Mouse (Mus musculus) lung, postnatal 0 days (tissue): ENCODE data around the gene Gpr39. TPM values are rescaled to one million over a fixed set of nuclear protein-coding genes. Genes with fewer than 3 reads are reported as not detected.
A peak's percentile ranks its signal among the peaks of the same experiment; 100 is the strongest.
"Not testable (repeated sequence)": the region's sequence is repeated elsewhere in the genome, so short reads cannot be mapped to it uniquely, and the experiment has no call there.

ENCODE experiments used
- ATAC-seq: fragments of 200-750 bp; cut with Nextera tagmentation; 2 replicates; pipeline ENCODE4 v1.8.0; 2017; ENCODE audit warnings: moderate library complexity
- DNase-seq: peaks from one replicate; pipeline ENCODE4 v3.0.0-alpha.2; 2016; ENCODE audit warnings: low spot score
- H3K27ac ChIP-seq: fragments of 300-500 bp; sonication (generic); 2 replicates; pipeline ENCODE4 v1.5.1; 2014; ENCODE audit warnings: antibody characterized with exemption, mild to moderate bottlenecking, low read length, mixed read lengths
- H3K27me3 ChIP-seq: fragments of 300-500 bp; sonication (generic); replicated peaks from 2 replicates; pipeline ENCODE4 v1.6.1; 2014; ENCODE audit warnings: low read length, mixed read lengths; ENCODE audit not compliant: insufficient read depth
- H3K36me3 ChIP-seq: fragments of 300-500 bp; sonication (generic); 2 replicates; pipeline ENCODE4 v1.6.1; 2014; ENCODE audit warnings: low read length, mixed read lengths; ENCODE audit not compliant: insufficient read depth
- H3K4me1 ChIP-seq: fragments of 300-500 bp; sonication (generic); 2 replicates; pipeline ENCODE4 v1.6.1; 2014; ENCODE audit warnings: antibody characterized with exemption, low read depth, low read length, mixed read lengths; ENCODE audit not compliant: insufficient read depth
- H3K4me2 ChIP-seq: fragments of 300-500 bp; sonication (generic); replicated peaks from 2 replicates; pipeline ENCODE4 v1.6.1; 2014; ENCODE audit warnings: low read depth, mild to moderate bottlenecking, low read length, moderate library complexity, mixed read lengths
- H3K4me3 ChIP-seq: fragments of 300-500 bp; sonication (generic); 2 replicates; pipeline ENCODE4 v1.5.1; 2014; ENCODE audit warnings: low read depth, low read length
- H3K9ac ChIP-seq: fragments of 300-500 bp; sonication (generic); replicated peaks from 2 replicates; pipeline ENCODE4 v1.6.1; 2014; ENCODE audit warnings: low read depth, mild to moderate bottlenecking
- H3K9me3 ChIP-seq: fragments of 300-500 bp; sonication (generic); 2 replicates; pipeline ENCODE4 v1.6.1; 2016; ENCODE audit warnings: low read length, mixed read lengths
- CTCF ChIP-seq: IDR thresholded peaks from 2 replicates; pipeline ENCODE4 v1.5.1; 2016; ENCODE audit warnings: antibody characterized with exemption, mild to moderate bottlenecking
- EP300 ChIP-seq: IDR thresholded peaks from 2 replicates; pipeline ENCODE4 v1.6.1; 2016; ENCODE audit warnings: antibody characterized with exemption, mild to moderate bottlenecking, control low read depth
- WGBS: fragments of 180-500 bp; shearing (Covaris S2); extraction: QIAGEN DNeasy Blood & Tissue Kit; methylation state at CpG from one replicate; pipeline ENCODE4 v1.1.7; 2014; 5-methylcytosine and 5-hydroxymethylcytosine counted together
- polyA plus RNA-seq: library from polyadenylated mRNA; unstranded; fragments of >200 nt; fragmentation: Nextera tagmentation; extraction: Ambion mirVana; gene quantifications from 2 replicates; pipeline ENCODE4 v1.2.1, GENCODE M21; 2015

Gene Gpr39
- 3.7 and 5.4 TPM in 2 replicates for polyA plus RNA-seq

DNA sequence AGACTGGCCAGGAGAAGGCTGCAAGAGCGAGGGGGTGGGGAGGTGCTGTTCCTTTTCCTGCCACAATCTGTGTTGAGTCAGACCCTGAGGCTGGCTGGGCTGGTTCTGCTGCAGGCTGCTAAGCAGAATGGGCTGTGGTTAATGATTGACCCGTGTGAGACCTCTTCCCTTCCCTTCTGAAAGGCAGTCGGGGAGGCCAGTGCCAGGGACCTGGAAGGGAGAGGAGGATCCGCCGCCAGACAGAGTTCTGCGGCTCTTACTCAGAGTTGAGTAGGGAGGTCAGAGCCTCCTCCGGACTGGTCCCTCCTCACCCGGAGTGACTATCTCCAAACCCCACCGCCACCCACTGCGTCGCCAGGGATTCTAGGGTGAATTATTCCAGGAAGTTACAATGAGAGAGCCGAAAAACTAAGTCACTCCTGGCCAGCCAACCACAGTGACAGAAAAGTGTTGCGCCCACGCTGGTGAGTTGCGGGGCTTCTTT lies at the start of gene Gpr39:
Gene Gpr39 (plus strand): TSS at position 206 of the 484 bp plus-strand sequence.
- peak within 1 kb of the TSS; percentile 48 for H3K4me2 ChIP-seq

DNA sequence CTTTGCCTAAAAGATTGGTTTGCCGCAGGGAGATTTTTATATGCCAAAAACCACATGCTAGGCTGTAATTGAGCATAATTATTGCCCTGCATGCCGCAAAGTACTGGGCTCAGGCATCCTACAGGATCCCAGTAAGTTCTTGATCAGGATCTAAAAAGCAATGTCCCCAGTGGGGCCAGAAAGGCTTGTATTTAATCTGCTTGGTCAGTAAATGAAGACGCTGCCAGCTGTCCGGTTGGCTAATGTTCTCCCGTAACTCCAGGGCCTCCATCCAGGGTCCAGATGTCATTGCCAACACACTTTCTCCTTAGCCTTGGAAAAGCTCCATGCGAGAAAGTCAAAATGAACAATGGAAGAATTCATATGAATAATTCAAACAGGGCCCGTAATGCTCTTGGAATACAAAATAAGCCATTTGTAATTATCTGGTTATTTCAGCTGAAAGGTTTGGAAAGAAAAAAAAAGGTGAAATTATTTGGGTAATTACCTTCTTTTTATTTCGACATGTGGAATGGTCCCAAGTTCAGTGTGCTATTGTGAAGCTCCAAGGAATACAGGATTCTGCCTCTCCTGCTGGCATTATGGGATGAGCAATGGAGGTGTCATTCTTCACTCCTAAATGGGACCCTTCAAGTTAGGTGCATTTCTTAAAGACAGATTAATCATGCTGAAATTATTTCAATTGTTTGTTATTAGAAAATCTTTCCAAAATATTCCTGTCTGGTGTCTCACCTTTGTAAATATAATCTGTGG lies 37.1 kb upstream of the Gpr39 start:
- Histone ChIP-seq H3K36me3 (no peaks in the 10 kb centered on the region), H3K27me3 (no peaks in the 10 kb centered on the region), H3K27ac (no peak overlapping the region), H3K4me2 (no peak overlapping the region), H3K9me3 (no peaks in the 10 kb centered on the region), H3K4me3 (no peak overlapping the region), H3K4me1 (no peaks in the 10 kb centered on the region), H3K9ac (no peak overlapping the region)
- 82% methylated on average over 8 of the region's 8 CpGs for WGBS
- no peak for TF ChIP-seq EP300
- TF ChIP-seq CTCF = no peak
- DNase-seq (no peak), ATAC-seq (no peak)

More for the DNA sequence above, at the start of gene Gpr39:
- H3K9ac ChIP-seq = no peak within 1 kb of the TSS
- peak within 1 kb of the TSS; percentile 15; the same call in 1 of the 2 replicates for H3K4me3 ChIP-seq
- ATAC-seq (peak; percentile 92), DNase-seq (peak; percentile 93)
- H3K36me3 ChIP-seq = no peaks in the 10 kb centered on the region
- no peaks in the 10 kb centered on the region for H3K4me1 ChIP-seq
- WGBS = 28% methylated on average over 15 of the region's 15 CpGs
- H3K27ac ChIP-seq = peak within 1 kb of the TSS; percentile 57
- TF ChIP-seq CTCF (peak; percentile 45), EP300 (no peak)
- no peaks in the 10 kb centered on the region for H3K27me3 ChIP-seq
- no peaks in the 10 kb centered on the region for H3K9me3 ChIP-seq

DNA sequence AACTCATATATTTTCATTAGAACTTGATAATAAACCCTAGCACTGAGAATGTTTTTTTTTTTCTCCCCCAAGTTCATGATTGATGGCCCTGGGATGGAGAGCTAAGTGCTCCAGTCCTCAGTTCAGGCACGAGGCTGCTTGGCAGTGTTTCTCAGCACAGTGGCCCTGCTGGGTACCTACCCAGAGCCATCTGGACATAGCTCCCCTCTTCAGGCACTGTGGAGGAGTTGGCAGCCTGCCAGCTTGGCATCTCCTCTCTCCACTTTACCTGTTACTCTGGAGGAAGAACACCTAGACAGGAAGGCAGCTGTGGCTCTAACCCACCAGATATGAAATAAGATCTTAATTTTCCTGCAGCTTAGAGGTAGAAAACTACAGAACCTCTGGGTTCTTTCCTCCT lies 33.2 kb upstream of the Gpr39 start:
- no peaks in the 10 kb centered on the region for H3K36me3 ChIP-seq
- WGBS = 13% methylated on average over 1 of the region's 1 CpGs
- H3K27me3 ChIP-seq = no peaks in the 10 kb centered on the region
- H3K4me2 ChIP-seq = no peak overlapping the region
- DNase-seq (no peak), ATAC-seq (no peak)
- no peaks in the 10 kb centered on the region for H3K9me3 ChIP-seq
- H3K27ac ChIP-seq = no peak overlapping the region
- H3K4me1 ChIP-seq = no peaks in the 10 kb centered on the region
- H3K4me3 ChIP-seq = no peak overlapping the region
- H3K9ac ChIP-seq = no peak overlapping the region
- TF ChIP-seq EP300 (no peak), CTCF (no peak)

DNA sequence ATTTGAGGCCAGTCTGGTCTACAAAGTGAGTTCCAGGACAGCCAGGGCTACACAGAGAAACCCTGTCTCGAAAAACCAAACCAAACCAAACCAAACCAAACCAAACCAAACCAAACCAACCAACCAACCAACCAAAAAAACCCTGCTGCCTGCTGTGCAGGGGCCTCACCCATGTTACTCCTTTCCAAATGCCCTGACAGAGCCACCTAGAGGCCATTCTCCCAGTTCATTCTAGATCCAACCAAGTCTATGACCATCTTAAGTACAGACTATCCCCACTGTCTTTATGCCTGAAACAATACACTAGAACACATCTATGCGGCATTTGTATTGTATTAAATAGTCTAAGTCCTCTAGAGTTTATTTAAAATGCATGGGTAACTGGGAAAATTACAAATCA lies 30.0 kb upstream of the Gpr39 start:
- H3K4me2 ChIP-seq, H3K4me1 ChIP-seq, H3K36me3 ChIP-seq, H3K27ac ChIP-seq, H3K9me3 ChIP-seq, ATAC-seq, H3K9ac ChIP-seq, H3K4me3 ChIP-seq, H3K27me3 ChIP-seq, DNase-seq: not testable (repeated sequence)
- WGBS = 82% methylated on average over 2 of the region's 2 CpGs
- peak; percentile 35; the same call in 1 of the 2 replicates for TF ChIP-seq CTCF

DNA sequence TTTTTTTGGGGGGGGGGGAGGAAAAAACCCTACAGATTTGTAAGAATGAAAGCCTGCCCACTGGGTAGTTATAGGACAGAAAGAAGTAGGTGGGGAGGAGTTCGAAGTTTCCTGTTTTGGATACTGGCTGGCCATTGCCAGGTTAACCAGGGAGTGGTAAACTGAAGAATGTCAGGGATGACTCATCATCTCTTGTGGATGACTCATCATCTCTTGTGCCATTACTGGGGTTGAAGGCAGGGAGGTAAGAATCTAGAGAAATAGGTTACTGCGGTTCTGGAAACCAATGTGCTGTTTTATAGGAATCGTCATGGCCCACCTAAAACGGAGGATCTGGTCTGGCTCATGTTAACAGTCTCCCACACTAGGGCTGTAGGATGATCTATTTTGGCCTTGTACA lies 28.8 kb upstream of the Gpr39 start:
- H3K9ac ChIP-seq = no peak overlapping the region
- H3K9me3 ChIP-seq = no peaks in the 10 kb centered on the region
- no peak for TF ChIP-seq EP300
- H3K4me2 ChIP-seq = no peak overlapping the region
- ATAC-seq = no peak
- H3K4me3 ChIP-seq = no peak overlapping the region
- 89% methylated on average over 4 of the region's 4 CpGs for WGBS
- no peak for DNase-seq
- H3K27ac ChIP-seq = no peak overlapping the region
- H3K27me3 ChIP-seq = no peaks in the 10 kb centered on the region
- no peaks in the 10 kb centered on the region for H3K36me3 ChIP-seq
- no peaks in the 10 kb centered on the region for H3K4me1 ChIP-seq

DNA sequence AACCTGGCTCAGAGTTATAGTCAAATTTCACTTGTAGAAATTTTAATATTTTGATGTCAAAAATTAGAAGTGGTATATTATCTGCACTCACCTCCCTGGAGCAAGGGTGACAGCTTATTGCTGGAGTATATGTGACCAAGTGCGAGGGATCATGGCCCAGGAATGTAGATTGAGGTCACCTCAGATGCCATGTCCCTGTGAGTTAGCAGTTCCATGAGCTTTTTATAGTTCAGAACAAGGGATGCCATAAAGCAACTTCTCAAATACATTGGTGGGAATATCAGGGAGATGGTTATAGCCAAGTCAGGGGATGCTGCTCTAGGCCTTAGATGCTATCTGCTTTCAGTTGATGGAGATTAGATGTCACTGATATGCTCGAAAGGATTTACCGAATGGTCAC lies 27.7 kb upstream of the Gpr39 start:
- Histone ChIP-seq H3K36me3 (no peaks in the 10 kb centered on the region), H3K4me2 (no peak overlapping the region), H3K4me1 (no peaks in the 10 kb centered on the region), H3K9me3 (no peaks in the 10 kb centered on the region), H3K27me3 (no peaks in the 10 kb centered on the region), H3K9ac (no peak overlapping the region), H3K4me3 (no peak overlapping the region), H3K27ac (no peak overlapping the region)
- 91% methylated on average over 3 of the region's 3 CpGs for WGBS
- ATAC-seq = no peak
- TF ChIP-seq EP300 (no peak), CTCF (no peak)
- DNase-seq = no peak
